Mouse (Mus musculus): ENCODE data around the gene Cdk6. TPM values are rescaled to one million over a fixed set of nuclear protein-coding genes. Genes with fewer than 3 reads are reported as not detected.

Gene Cdk6
- polyA plus RNA-seq, 2 experiments = 5.7 to 13.9 TPM

GRCm38 (mm10) chr5:3371212-3371611, 29.9 kb downstream of the Cdk6 start:
- no peak overlapping the region for H3K4me3 ChIP-seq (ENCODE audit: insufficient read depth in 1 of 2, low read depth in 2 of 2, low read length in 2 of 2)
- ATAC-seq (ENCODE audit: insufficient read depth) = no peak
- H3K27me3 ChIP-seq (ENCODE audit: control insufficient read depth, insufficient read depth, low read length) = no peaks in the 10 kb centered on the region
- TF ChIP-seq EP300 (IDR thresholded peaks at IDR 0.05; ENCODE audit: low read depth) (no peak), CTCF (IDR thresholded peaks at IDR 0.05; ENCODE audit: low read depth) (no peak)
- H3K27ac ChIP-seq = no peak overlapping the region
- H3K36me3 ChIP-seq (replicated peaks; ENCODE audit: control insufficient read depth, insufficient read depth, low read depth) = no peaks in the 10 kb centered on the region
- no peak overlapping the region for H3K9ac ChIP-seq (replicated peaks)
- H3K4me1 ChIP-seq (replicated peaks; ENCODE audit: control insufficient read depth in 2 of 2, insufficient read depth in 2 of 2, low read length in 1 of 2) = no peaks in the 10 kb centered on the region; a peak in 1 of 4 replicates
- DNase-seq (ENCODE audit: low read depth in 3 of 3, low spot score in 3 of 3) = no peak
- WGBS (ENCODE audit: insufficient replicate concordance) = 38% methylated on average over 2 of the region's 2 CpGs
- H3K4me2 ChIP-seq (ENCODE audit: low read depth) = no peak overlapping the region
- no peaks in the 10 kb centered on the region for H3K9me3 ChIP-seq (ENCODE audit: control insufficient read depth, low read length)

- 81% methylated on average over 10 of the region's 10 CpGs for WGBS (ENCODE audit: insufficient replicate concordance)
- H3K4me2 ChIP-seq (ENCODE audit: low read depth) = no peak overlapping the region
- no peak overlapping the region for H3K9ac ChIP-seq (replicated peaks)
- H3K4me1 ChIP-seq (replicated peaks; ENCODE audit: control insufficient read depth in 2 of 2, insufficient read depth in 2 of 2, low read length in 1 of 2) = 0 out of 4 replicates have a peak, but pooled peaks cover 0 to 2% of the 10 kb centered on the region in 2 experiments
- H3K4me3 ChIP-seq (ENCODE audit: insufficient read depth in 1 of 2, low read depth in 2 of 2, low read length in 2 of 2) = no peak overlapping the region
- H3K27ac ChIP-seq = no peak overlapping the region
- no peaks in the 10 kb centered on the region for H3K9me3 ChIP-seq (ENCODE audit: control insufficient read depth, low read length)
- H3K36me3 ChIP-seq (replicated peaks; ENCODE audit: control insufficient read depth, insufficient read depth, low read depth) = no peaks in the 10 kb centered on the region
- no peaks in the 10 kb centered on the region for H3K27me3 ChIP-seq (ENCODE audit: control insufficient read depth, insufficient read depth, low read length)
- DNase-seq (ENCODE audit: low read depth in 3 of 3, low spot score in 3 of 3) = no peak
- TF ChIP-seq EP300 (IDR thresholded peaks at IDR 0.05; ENCODE audit: low read depth) = no peak
- TF ChIP-seq CTCF (IDR thresholded peaks at IDR 0.05; ENCODE audit: low read depth) = no peak
- no peak for ATAC-seq (ENCODE audit: insufficient read depth)
Observed at GRCm38 (mm10) chr5:3373170-3373569, 31.9 kb downstream of the Cdk6 start.

DNA sequence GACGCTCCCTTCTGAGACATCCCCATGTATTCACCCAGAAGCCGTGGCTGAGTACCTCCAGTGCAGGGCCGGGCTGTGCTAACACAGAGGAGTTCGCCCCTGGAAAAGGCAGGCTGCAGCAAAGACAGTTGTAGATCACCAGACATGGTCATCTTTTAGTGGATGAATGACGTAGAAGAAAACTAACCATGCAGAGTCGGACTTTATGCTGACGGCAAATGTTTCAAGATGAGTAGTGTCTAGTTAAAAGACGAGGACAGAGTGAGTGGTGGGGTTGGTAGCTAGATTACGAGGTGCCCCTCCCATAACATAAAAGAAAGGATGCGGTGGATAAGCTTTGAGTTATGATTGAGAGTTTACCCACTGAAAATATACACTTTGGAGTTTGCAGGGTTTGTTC, 33.5 kb downstream of the Cdk6 start:
- Histone ChIP-seq H3K36me3 (replicated peaks; ENCODE audit: control insufficient read depth, insufficient read depth, low read depth) (no peaks in the 10 kb centered on the region), H3K4me3 (ENCODE audit: insufficient read depth in 1 of 2, low read depth in 2 of 2, low read length in 2 of 2) (no peak overlapping the region), H3K9me3 (ENCODE audit: control insufficient read depth, low read length) (no peaks in the 10 kb centered on the region), H3K27ac (no peak overlapping the region), H3K9ac (replicated peaks) (no peak overlapping the region), H3K4me2 (ENCODE audit: low read depth) (no peak overlapping the region), H3K27me3 (ENCODE audit: control insufficient read depth, insufficient read depth, low read length) (no peaks in the 10 kb centered on the region), H3K4me1 (replicated peaks; ENCODE audit: control insufficient read depth in 2 of 2, insufficient read depth in 2 of 2, low read length in 1 of 2) (peaks cover 0 to 4% of the 10 kb centered on the region in 2 experiments; a peak in 1 of 4 replicates)
- DNase-seq (ENCODE audit: low read depth in 3 of 3, low spot score in 3 of 3) (no peak), ATAC-seq (ENCODE audit: insufficient read depth) (no peak)
- TF ChIP-seq EP300 (IDR thresholded peaks at IDR 0.05; ENCODE audit: low read depth) = no peak
- no peak for TF ChIP-seq CTCF (IDR thresholded peaks at IDR 0.05; ENCODE audit: low read depth)
- 69% methylated on average over 10 of the region's 10 CpGs for WGBS (ENCODE audit: insufficient replicate concordance)

GRCm38 (mm10) chr5:3376167-3376566, 34.9 kb downstream of the Cdk6 start:
- no peak for TF ChIP-seq CTCF (IDR thresholded peaks at IDR 0.05; ENCODE audit: low read depth)
- TF ChIP-seq EP300 (IDR thresholded peaks at IDR 0.05; ENCODE audit: low read depth) = no peak
- H3K4me3 ChIP-seq (ENCODE audit: insufficient read depth in 1 of 2, low read depth in 2 of 2, low read length in 2 of 2) = no peak overlapping the region
- no peak overlapping the region for H3K27ac ChIP-seq
- H3K4me1 ChIP-seq (replicated peaks; ENCODE audit: control insufficient read depth in 2 of 2, insufficient read depth in 2 of 2, low read length in 1 of 2) = peaks cover 0 to 5% of the 10 kb centered on the region in 2 experiments; a peak in 2 of 4 replicates
- no peak overlapping the region for H3K4me2 ChIP-seq (ENCODE audit: low read depth)
- 77% methylated on average over 2 of the region's 2 CpGs for WGBS (ENCODE audit: insufficient replicate concordance)
- H3K9ac ChIP-seq (replicated peaks) = no peak overlapping the region
- H3K27me3 ChIP-seq (ENCODE audit: control insufficient read depth, insufficient read depth, low read length) = no peaks in the 10 kb centered on the region
- H3K9me3 ChIP-seq (ENCODE audit: control insufficient read depth, low read length) = no peaks in the 10 kb centered on the region
- H3K36me3 ChIP-seq (replicated peaks; ENCODE audit: control insufficient read depth, insufficient read depth, low read depth) = no peaks in the 10 kb centered on the region
- ATAC-seq (ENCODE audit: insufficient read depth) (no peak), DNase-seq (ENCODE audit: low read depth in 3 of 3, low spot score in 3 of 3) (no peak)

DNA sequence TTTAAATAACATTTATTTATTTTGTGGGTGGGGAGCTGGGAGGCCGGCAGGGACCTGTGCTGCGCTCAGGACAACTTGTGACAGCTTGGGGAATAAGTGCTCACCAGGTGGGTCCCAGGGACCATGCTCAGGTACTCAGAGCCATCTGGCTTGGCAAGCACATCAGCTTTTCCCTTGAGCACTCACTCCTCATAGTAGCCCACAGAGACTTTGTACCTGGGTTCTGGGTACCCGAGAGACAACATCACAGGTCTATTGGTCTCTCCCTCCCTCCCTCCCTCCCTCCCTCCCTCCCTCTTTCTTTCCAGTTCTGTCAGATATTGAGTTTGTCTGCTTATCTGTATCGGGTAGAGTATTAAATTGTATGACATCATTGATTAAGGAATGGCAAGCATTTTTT, 38.0 kb downstream of the Cdk6 start:
- H3K9ac ChIP-seq (replicated peaks) = no peak overlapping the region
- H3K9me3 ChIP-seq (ENCODE audit: control insufficient read depth, low read length) = no peaks in the 10 kb centered on the region
- H3K4me2 ChIP-seq (ENCODE audit: low read depth) = no peak overlapping the region
- ATAC-seq (ENCODE audit: insufficient read depth) (no peak), DNase-seq (ENCODE audit: low read depth in 3 of 3, low spot score in 3 of 3) (no peak)
- no peak overlapping the region for H3K27ac ChIP-seq
- H3K27me3 ChIP-seq (ENCODE audit: control insufficient read depth, insufficient read depth, low read length) = no peaks in the 10 kb centered on the region
- 46% methylated on average over 4 of the region's 4 CpGs for WGBS (ENCODE audit: insufficient replicate concordance)
- no peak for TF ChIP-seq EP300 (IDR thresholded peaks at IDR 0.05; ENCODE audit: low read depth)
- no peak for TF ChIP-seq CTCF (IDR thresholded peaks at IDR 0.05; ENCODE audit: low read depth)
- H3K36me3 ChIP-seq (replicated peaks; ENCODE audit: control insufficient read depth, insufficient read depth, low read depth) = no peaks in the 10 kb centered on the region
- peaks cover 0 to 11% of the 10 kb centered on the region in 2 experiments; a peak in 2 of 4 replicates for H3K4me1 ChIP-seq (replicated peaks; ENCODE audit: control insufficient read depth in 2 of 2, insufficient read depth in 2 of 2, low read length in 1 of 2)
- no peak overlapping the region for H3K4me3 ChIP-seq (ENCODE audit: insufficient read depth in 1 of 2, low read depth in 2 of 2, low read length in 2 of 2)

Measured in liver, embryonic 14.5 days (tissue).